In genomic region chr1:147802759-147803158, GRCm38 (mm10) we compare ENCODE assay signal across 24 mouse cellular contexts.
"Had no signal": no experiment of that assay in that cellular context is flagged by ENCODE, and none has a peak within 500 bp of the region (broad histone marks: within the 10 kb centered on the region; RNA-seq: fewer than 3 reads in every experiment).

No protein-coding gene starts in this region.

- DNase-seq: gastrocnemius, adult 2 months; gastrocnemius, postnatal 10 days; gastrocnemius, postnatal 25 days; heart, adult 18-20 months; heart, postnatal 10 days; heart, postnatal 4 days; kidney, adult 18-20 months; kidney, adult 8-10 months; kidney, postnatal 10 days; kidney, postnatal 25 days; kidney, postnatal 4 days; liver; liver, embryonic 13.5 days had no signal

- H3K36me3 ChIP-seq: heart, embryonic 10.5 days; heart, embryonic 12.5 days; hindbrain, embryonic 10.5 days; hindbrain, embryonic 12.5 days; intestine, embryonic 15.5 days; limb, embryonic 10.5 days; limb, embryonic 12.5 days; liver, embryonic 13.5 days had no signal

- H3K27me3 ChIP-seq: heart, embryonic 12.5 days; hindbrain, embryonic 12.5 days; intestine, embryonic 15.5 days; limb, embryonic 12.5 days; liver, embryonic 13.5 days had no signal

- H3K4me3 ChIP-seq: gastrocnemius, adult 2 months; heart, embryonic 10.5 days; heart, embryonic 12.5 days; hindbrain, embryonic 10.5 days; hindbrain, embryonic 12.5 days; intestine, embryonic 15.5 days; layer of hippocampus, adult 2 months; left cerebral cortex, adult 2 months; limb, embryonic 10.5 days; limb, embryonic 12.5 days; liver, embryonic 13.5 days had no signal

- H3K4me2 ChIP-seq: heart, embryonic 12.5 days; hindbrain, embryonic 12.5 days; hindbrain, embryonic 14.5 days; intestine, embryonic 15.5 days; limb, embryonic 12.5 days; liver, embryonic 11.5 days; liver, embryonic 13.5 days had no signal
